Mouse (Mus musculus): ENCODE measurements around the gene Itpr3. TPM values are rescaled to one million over a fixed set of nuclear protein-coding genes. Genes with fewer than 3 reads are reported as not detected.

Itpr3 gene
- polyA plus RNA-seq, 1 experiment from 2014 or later, result 4.8 TPM

DNA sequence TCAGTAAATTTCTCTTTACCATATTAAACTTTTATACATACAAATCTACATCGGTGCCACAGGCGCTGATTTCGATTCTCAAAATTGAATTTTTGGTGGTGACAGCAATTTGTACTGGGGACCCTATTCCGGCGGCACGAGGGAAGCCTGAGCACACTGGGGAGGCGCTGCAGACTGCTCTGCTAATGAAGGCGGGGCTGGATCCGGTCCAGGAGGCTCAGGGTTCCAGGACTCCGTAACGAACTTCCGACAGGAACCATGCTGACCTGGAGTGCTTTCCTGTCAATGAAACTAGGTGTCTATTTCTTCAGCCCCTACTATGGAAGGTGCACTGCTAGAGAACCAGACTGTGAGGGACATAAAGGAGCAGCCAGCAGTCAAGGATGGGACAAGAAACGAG lies 72.2 kb downstream of the Itpr3 start:
- no peaks in the 10 kb centered on the region for H3K9me3 ChIP-seq (replicated peaks)
- H3K27ac ChIP-seq, result no peak overlapping the region
- H3K4me1 ChIP-seq, result peaks cover 57% of the 10 kb centered on the region
- H3K27me3 ChIP-seq (ENCODE audit: low read depth, poor library complexity, severe bottlenecking), result no peaks in the 10 kb centered on the region
- no peak overlapping the region for H3K4me3 ChIP-seq
- 89% methylated on average over 13 of the region's 13 CpGs for WGBS
- peaks cover 57% of the 10 kb centered on the region for H3K36me3 ChIP-seq
- DNase-seq (ENCODE audit: low spot score), result no peak

DNA sequence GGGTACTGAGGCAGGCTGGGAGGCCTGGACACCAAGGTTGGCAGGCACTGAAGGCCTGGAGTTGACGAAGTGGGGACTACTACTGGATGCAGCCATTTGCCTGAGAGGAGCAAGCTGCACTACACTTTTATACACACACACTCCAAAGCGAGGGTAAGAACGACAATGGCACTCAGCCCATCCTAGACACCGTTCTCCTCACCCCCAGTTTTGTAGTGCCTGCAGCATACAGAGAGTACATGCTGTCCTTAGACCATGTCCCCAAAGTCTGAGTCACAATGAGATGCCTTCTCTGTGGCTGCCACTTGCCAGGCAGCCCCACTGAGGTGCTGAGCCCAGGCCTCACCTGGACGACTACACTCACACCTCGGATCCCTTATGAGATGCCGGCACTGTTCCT lies 72.7 kb downstream of the Itpr3 start:
- Histone ChIP-seq H3K27me3 (ENCODE audit: low read depth, poor library complexity, severe bottlenecking) (no peaks in the 10 kb centered on the region), H3K36me3 (peaks cover 52% of the 10 kb centered on the region), H3K9me3 (replicated peaks) (no peaks in the 10 kb centered on the region), H3K4me3 (0 out of 2 replicates have a peak overlapping the region, but pooled peaks have one; percentile 5), H3K27ac (peak overlapping the region; percentile 63; the same call in 1 of the 2 replicates), H3K4me1 (peaks cover 60% of the 10 kb centered on the region)
- DNase-seq (ENCODE audit: low spot score), result no peak
- WGBS, result 81% methylated on average over 7 of the region's 7 CpGs

DNA sequence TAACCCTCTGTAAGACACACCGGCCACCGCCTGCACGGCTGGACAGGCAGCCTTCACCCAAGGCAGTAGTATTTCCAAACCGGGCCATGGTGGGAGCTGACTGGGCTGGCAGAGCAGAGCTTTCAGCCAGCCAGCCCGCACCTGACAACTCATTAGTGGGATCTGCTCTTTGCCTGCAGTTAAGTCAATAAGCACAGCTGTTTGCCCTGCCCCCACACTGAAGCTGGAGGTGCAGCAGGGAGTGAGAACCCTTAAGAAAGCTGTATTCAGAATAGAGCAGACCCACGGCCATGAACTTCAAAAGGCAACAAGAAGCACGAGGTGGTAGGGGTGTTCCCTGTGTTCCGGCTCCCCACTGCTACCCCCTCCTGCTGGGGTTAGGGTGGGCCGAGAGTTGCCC lies 73.1 kb downstream of the Itpr3 start:
- DNase-seq (ENCODE audit: low spot score), result no peak
- peak overlapping the region; percentile 63; the same call in 1 of the 2 replicates for H3K27ac ChIP-seq
- H3K4me3 ChIP-seq, result 0 out of 2 replicates have a peak overlapping the region, but pooled peaks have one; percentile 5

DNA sequence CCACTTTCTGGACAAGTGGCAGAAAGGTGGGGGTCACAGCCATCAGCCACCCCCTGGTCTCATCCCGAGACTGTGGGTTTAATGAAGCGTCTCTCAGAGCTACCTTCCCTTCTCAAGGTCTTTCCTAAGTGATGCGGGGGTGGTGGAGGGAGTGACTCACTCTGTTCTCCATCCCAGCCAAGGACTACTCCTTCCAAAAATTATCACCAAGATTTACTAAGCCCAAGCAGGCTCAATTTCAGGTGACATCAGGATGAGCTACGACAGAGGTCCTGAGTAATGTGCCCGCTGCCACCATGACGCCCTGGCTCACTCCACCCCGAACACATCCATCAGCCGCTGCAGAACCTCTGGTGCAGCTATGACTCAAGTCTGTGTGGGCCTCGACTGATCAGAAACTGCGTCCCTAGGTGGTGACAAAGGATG lies 74.1 kb downstream of the Itpr3 start:
- Histone ChIP-seq H3K4me1 (peaks cover 60% of the 10 kb centered on the region), H3K27me3 (ENCODE audit: low read depth, poor library complexity, severe bottlenecking) (no peaks in the 10 kb centered on the region), H3K4me3 (no peak overlapping the region), H3K36me3 (peaks cover 38% of the 10 kb centered on the region), H3K9me3 (replicated peaks) (no peaks in the 10 kb centered on the region), H3K27ac (peak overlapping the region; percentile 63; the same call in 1 of the 2 replicates)
- no peak for DNase-seq (ENCODE audit: low spot score)
- 89% methylated on average over 10 of the region's 10 CpGs for WGBS

More for the DNA sequence above, 73.1 kb downstream of the Itpr3 start:
- H3K4me1 ChIP-seq, result peaks cover 60% of the 10 kb centered on the region
- peaks cover 48% of the 10 kb centered on the region for H3K36me3 ChIP-seq
- H3K9me3 ChIP-seq (replicated peaks), result no peaks in the 10 kb centered on the region
- WGBS, result 58% methylated on average over 9 of the region's 9 CpGs
- H3K27me3 ChIP-seq (ENCODE audit: low read depth, poor library complexity, severe bottlenecking), result no peaks in the 10 kb centered on the region

DNA sequence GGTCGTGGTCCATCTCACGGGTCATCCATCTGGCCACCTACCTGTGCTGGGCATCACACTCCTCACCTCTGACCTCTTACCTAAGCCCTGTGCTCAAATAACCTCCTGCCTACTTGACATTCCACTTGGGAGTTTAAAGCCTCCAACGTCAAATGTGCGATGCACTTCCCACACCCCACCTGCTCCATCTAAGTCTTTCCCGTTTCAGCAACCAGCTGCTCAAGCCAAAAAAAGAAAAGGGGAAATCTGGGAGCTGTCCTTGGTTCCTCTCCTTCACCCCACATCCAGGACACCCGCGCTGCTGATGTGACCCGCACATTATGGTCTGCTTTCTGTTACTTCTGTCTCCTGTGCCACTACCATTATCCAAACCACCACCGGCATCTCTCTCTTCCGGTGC lies 75.1 kb downstream of the Itpr3 start:
- no peak for DNase-seq (ENCODE audit: low spot score)
- no peaks in the 10 kb centered on the region for H3K9me3 ChIP-seq (replicated peaks)
- H3K27me3 ChIP-seq (ENCODE audit: low read depth, poor library complexity, severe bottlenecking), result no peaks in the 10 kb centered on the region
- no peak overlapping the region for H3K4me3 ChIP-seq
- peaks cover 60% of the 10 kb centered on the region for H3K4me1 ChIP-seq
- H3K27ac ChIP-seq, result no peak overlapping the region; the same call in 1 of the 2 replicates
- 90% methylated on average over 10 of the region's 10 CpGs for WGBS
- peaks cover 37% of the 10 kb centered on the region for H3K36me3 ChIP-seq

DNA sequence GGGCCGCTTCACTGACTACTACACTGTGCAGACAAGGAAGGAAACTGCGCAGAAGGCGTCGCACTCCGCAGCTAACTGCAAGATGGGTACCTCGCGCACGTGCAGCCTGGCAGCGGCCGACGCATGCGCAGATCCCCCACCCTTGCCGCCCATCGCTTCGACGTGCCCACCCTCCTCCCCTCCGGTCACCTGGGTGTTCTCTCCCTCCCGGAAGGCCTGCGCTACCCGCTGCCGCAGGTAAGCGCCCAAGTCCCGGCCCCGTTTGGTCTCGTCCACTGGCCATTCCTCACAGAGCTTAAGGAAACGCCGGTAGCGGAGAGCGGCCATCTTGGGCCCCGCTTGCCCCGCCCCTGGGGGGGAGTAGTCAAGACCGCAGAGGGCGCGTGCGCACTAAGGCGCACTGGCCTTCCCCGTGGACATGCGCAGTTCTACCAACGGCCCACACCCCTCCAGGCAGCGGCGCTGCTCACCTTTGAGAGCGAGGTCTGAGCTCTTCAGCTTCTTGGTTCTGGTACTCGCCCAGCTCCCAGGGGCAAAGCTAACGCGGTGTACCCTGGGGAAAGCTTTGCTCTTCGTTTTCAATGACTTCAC lies 76.5 kb downstream of the Itpr3 start, which contains the start of gene Uqcc2:
Gene Uqcc2 (minus strand): TSS at position 366 of the 591 bp plus-strand sequence.
- peaks cover 30% of the 10 kb centered on the region for H3K36me3 ChIP-seq
- WGBS, result under 1% methylated on average over 46 of the region's 46 CpGs
- peaks cover 63% of the 10 kb centered on the region for H3K4me1 ChIP-seq
- peak within 1 kb of the TSS; percentile 82 for H3K4me3 ChIP-seq
- no peaks in the 10 kb centered on the region for H3K27me3 ChIP-seq (ENCODE audit: low read depth, poor library complexity, severe bottlenecking)
- DNase-seq (ENCODE audit: low spot score), result peak; percentile 99
- H3K27ac ChIP-seq, result peak within 1 kb of the TSS; percentile 96
- no peaks in the 10 kb centered on the region for H3K9me3 ChIP-seq (replicated peaks)

DNA sequence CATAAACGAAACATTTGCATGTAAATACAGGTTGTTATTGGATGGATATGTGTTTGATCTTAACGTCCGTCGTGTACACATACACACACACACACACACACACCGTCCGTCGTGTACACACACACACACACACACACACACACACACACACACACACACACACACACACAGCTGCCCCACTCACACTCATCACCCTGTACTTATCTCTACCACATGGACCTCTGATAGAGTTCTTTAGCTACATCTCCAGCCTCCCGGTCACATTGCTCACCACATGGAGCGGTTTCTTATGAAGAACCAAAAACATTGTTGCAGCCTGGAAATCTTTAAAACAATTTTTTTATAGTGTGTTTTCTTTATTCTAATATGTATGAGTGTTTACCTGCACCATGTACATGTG lies 77.1 kb downstream of the Itpr3 start:
- peak overlapping the region; percentile 96 for H3K27ac ChIP-seq
- H3K27me3 ChIP-seq (ENCODE audit: low read depth, poor library complexity, severe bottlenecking), result no peaks in the 10 kb centered on the region
- no peak for DNase-seq (ENCODE audit: low spot score)
- 51% methylated on average over 9 of the region's 9 CpGs for WGBS
- H3K4me1 ChIP-seq, result peaks cover 63% of the 10 kb centered on the region
- H3K36me3 ChIP-seq, result peaks cover 25% of the 10 kb centered on the region
- H3K9me3 ChIP-seq (replicated peaks), result no peaks in the 10 kb centered on the region
- peak overlapping the region; percentile 82 for H3K4me3 ChIP-seq

DNA sequence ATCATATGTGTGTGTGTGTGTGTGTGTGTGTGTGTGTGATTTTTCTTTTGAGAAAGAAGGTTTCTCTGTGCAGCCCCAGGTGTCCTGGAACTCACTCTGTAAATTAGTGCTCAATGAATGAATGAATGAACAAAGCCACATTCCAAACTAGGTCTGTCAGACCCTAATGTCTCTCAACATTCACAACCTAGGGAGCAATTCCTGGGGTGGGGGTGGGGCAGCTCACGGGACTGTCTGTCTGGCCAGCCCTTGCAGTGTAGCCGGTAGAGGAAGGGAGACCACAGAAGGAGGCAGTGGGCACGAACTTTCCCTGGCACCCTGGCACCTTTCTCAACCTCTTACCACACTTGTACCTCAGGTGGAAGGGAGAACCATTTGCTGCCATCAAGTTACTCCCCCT lies 77.6 kb downstream of the Itpr3 start:
- Histone ChIP-seq H3K27ac (no peak overlapping the region), H3K36me3 (peaks cover 19% of the 10 kb centered on the region), H3K27me3 (ENCODE audit: low read depth, poor library complexity, severe bottlenecking) (no peaks in the 10 kb centered on the region), H3K9me3 (replicated peaks) (no peaks in the 10 kb centered on the region), H3K4me1 (peaks cover 63% of the 10 kb centered on the region), H3K4me3 (no peak overlapping the region)
- DNase-seq (ENCODE audit: low spot score), result no peak
- 24% methylated on average over 3 of the region's 3 CpGs for WGBS

DNA sequence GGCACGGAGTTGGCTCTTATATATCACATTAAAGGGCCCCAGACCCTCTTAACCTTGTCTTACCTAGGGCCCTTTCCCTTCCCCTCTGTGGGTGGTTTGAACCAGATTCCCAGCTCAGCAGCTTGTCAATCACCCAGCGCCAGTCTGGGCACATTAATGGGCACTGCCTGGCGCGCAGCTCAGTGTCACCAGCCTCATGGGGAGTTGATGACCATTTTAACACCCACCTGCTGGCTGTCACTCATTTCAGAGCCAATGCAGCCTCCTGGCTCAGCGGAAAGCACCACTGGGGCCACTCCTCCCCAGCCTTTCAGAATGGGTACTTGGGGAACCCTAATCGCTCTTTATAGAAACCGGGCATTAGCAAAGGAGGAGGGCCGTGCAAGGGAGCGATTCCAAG lies 81.3 kb downstream of the Itpr3 start:
- no peak for DNase-seq (ENCODE audit: low spot score)
- H3K9me3 ChIP-seq (replicated peaks), result no peaks in the 10 kb centered on the region
- H3K27ac ChIP-seq, result no peak overlapping the region
- H3K36me3 ChIP-seq, result no peaks in the 10 kb centered on the region
- H3K4me3 ChIP-seq, result no peak overlapping the region
- H3K4me1 ChIP-seq, result peaks cover 47% of the 10 kb centered on the region
- 72% methylated on average over 9 of the region's 9 CpGs for WGBS
- no peaks in the 10 kb centered on the region; the same call in 1 of the 2 replicates for H3K27me3 ChIP-seq (ENCODE audit: low read depth, poor library complexity, severe bottlenecking)

DNA sequence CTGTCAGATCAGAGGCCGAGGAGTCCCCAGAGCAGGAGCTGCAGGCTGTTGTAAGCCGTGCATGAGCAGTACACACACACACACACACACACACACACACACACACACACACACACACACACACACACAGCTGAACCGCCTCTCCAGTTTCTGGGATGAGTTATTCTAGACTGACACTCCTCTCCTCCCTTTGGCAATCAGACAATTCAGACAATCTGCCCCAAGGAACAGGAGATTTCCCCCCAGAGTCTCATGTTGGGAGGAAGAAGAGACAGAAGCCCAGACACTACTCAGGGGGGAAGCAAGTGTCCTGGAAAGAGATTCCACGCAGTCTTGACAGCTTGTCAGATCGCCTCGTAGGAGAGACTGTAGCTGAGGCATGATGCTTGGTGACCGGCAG lies 82.2 kb downstream of the Itpr3 start:
- DNase-seq (ENCODE audit: low spot score), result no peak
- Histone ChIP-seq H3K36me3 (no peaks in the 10 kb centered on the region), H3K27ac (0 out of 2 replicates have a peak overlapping the region, but pooled peaks have one; percentile 12), H3K4me3 (no peak overlapping the region), H3K4me1 (peaks cover 43% of the 10 kb centered on the region), H3K27me3 (ENCODE audit: low read depth, poor library complexity, severe bottlenecking) (peaks cover 2% of the 10 kb centered on the region; the same call in 1 of the 2 replicates), H3K9me3 (replicated peaks) (no peaks in the 10 kb centered on the region)
- 70% methylated on average over 7 of the region's 7 CpGs for WGBS

DNA sequence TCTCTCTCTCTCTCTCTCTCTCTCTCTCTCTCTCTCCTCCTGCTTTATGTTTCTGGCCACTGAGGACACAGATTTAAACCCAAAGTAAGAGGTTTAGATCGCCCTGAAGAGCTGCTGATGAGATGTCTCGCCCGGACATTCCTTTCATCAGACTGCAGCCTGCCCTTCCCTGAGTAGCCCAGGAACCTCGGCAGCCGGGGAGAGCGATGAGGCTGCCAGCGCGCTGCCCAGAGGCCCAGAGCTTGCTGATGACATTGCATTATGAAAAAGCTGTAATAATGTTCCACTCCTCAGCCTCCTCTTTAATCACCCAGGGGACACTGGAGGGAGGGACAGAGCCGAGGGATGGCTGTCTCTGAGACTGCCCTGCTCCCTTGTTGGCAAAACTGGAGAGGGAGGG lies 83.2 kb downstream of the Itpr3 start:
- no peak for DNase-seq (ENCODE audit: low spot score)
- WGBS, result 71% methylated on average over 9 of the region's 9 CpGs
- no peaks in the 10 kb centered on the region for H3K36me3 ChIP-seq
- H3K4me1 ChIP-seq, result peaks cover 44% of the 10 kb centered on the region
- no peak overlapping the region for H3K4me3 ChIP-seq
- H3K9me3 ChIP-seq (replicated peaks), result no peaks in the 10 kb centered on the region
- peak overlapping the region; percentile 36; the same call in 1 of the 2 replicates for H3K27ac ChIP-seq
- peaks cover 10% of the 10 kb centered on the region; the same call in 1 of the 2 replicates for H3K27me3 ChIP-seq (ENCODE audit: low read depth, poor library complexity, severe bottlenecking)

DNA sequence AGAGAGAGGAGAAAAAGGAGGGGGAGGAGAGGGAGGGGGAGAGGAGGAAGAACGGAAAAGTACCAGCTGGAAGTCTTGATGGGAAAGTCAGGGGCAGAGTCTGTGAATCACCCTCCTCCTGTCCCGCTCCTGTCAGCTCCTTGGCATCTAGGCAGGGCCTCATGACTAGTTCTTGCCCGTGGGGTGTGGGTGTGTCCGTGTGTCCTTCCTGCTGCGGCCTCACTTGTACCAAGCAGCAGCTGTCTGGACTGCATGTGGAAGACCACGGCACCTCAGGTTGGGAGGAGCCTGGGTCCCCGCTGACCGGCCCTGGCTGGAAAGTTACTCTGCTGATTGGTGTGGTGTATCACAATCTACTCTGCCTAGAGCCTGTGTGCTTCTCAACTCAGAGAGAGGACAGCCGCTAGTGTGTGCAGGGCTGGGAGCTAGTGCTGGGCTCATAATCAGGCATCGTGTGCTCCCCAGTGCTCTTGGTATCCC lies 84.9 kb downstream of the Itpr3 start:
- peaks cover 10% of the 10 kb centered on the region; the same call in 1 of the 2 replicates for H3K27me3 ChIP-seq (ENCODE audit: low read depth, poor library complexity, severe bottlenecking)
- H3K27ac ChIP-seq, result peak overlapping the region; percentile 50; the same call in 1 of the 2 replicates
- peaks cover 58% of the 10 kb centered on the region for H3K4me1 ChIP-seq
- H3K36me3 ChIP-seq, result no peaks in the 10 kb centered on the region
- H3K9me3 ChIP-seq (replicated peaks), result no peaks in the 10 kb centered on the region
- no peak for DNase-seq (ENCODE audit: low spot score)
- H3K4me3 ChIP-seq, result no peak overlapping the region
- WGBS, result 68% methylated on average over 10 of the region's 10 CpGs

DNA sequence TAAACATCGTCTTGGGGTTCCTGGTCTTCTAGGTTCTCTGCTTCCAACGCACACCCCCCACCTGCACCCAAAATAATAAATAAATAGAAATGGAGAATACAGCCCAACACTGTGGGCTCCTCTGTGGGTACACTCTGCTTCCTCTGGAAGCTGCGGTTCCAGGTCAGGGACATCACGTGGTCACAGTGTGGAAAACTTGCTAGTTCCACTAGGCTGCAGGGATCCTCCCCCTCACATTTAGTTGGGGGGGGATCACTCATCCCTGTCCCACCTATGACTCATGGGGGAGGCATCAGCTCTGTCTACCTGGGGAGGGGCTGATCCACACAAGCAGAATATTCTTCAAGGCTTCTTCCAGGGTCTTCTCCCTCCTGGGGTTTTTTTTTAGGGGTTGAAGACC lies 87.0 kb downstream of the Itpr3 start:
- Histone ChIP-seq H3K4me3 (no peak overlapping the region), H3K4me1 (peaks cover 66% of the 10 kb centered on the region)

More for the DNA sequence above, 87.0 kb downstream of the Itpr3 start:
- no peak overlapping the region for H3K27ac ChIP-seq
- H3K27me3 ChIP-seq (ENCODE audit: low read depth, poor library complexity, severe bottlenecking), result peaks cover 10% of the 10 kb centered on the region; the same call in 1 of the 2 replicates
- H3K36me3 ChIP-seq, result no peaks in the 10 kb centered on the region
- DNase-seq (ENCODE audit: low spot score), result no peak
- 92% methylated on average over 4 of the region's 4 CpGs for WGBS
- no peaks in the 10 kb centered on the region for H3K9me3 ChIP-seq (replicated peaks)
